8 mouse cellular contexts compared by ENCODE assay signal in genomic region chr8:64848245-64848785, GRCm38 (mm10). TPM values are rescaled to one million over a fixed set of nuclear protein-coding genes. Genes with fewer than 3 reads are reported as not detected.
A peak's percentile ranks its signal among the peaks of the same experiment; 100 is the strongest.
DNase-seq lines count a peak whose midpoint lies in the region; ATAC-seq and TF ChIP-seq lines count a peak whose summit lies in the region.

No protein-coding gene starts in this region.

- DNase-seq in liver, adult 2 months (ENCODE audit: extremely low read depth, low read depth, low spot score), result peak; percentile 65
- no peak for DNase-seq in liver
- no peak for DNase-seq in cerebellum, adult 18-20 months
- no peak for DNase-seq in adrenal gland, postnatal 36 days
- DNase-seq in thymus, postnatal 4 days, result no peak

- no peak overlapping the region for H3K4me3 ChIP-seq in liver, adult 2 months (ENCODE audit: insufficient read depth, low read depth, low read length)
- peak overlapping the region; percentile 79 for H3K4me3 ChIP-seq in embryonic fibroblast, embryonic 13.5 days (ENCODE audit: insufficient read depth, low read length)
- H3K4me3 ChIP-seq in intestine, postnatal 0 days (ENCODE audit: low read depth, low read length), result peak overlapping the region; percentile 88; the same call in 1 of the 2 replicates
- peak overlapping the region; percentile 84 for H3K4me3 ChIP-seq in neural tube, embryonic 13.5 days

- H3K4me2 ChIP-seq in intestine, postnatal 0 days (replicated peaks; ENCODE audit: low read depth), result peak overlapping the region; percentile 98
- peak overlapping the region; percentile 72 for H3K4me2 ChIP-seq in neural tube, embryonic 13.5 days

- 21% methylated on average over 8 of the region's 8 CpGs for WGBS in liver, adult 2 months
- WGBS in intestine, postnatal 0 days, result 23% methylated on average over 8 of the region's 8 CpGs
- WGBS in neural tube, embryonic 13.5 days, result 5% methylated on average over 8 of the region's 8 CpGs

- peaks cover 14% of the 10 kb centered on the region for H3K4me1 ChIP-seq in liver, adult 2 months (ENCODE audit: control insufficient read depth, insufficient read depth, low read length)
- H3K4me1 ChIP-seq in embryonic fibroblast, embryonic 13.5 days (ENCODE audit: control insufficient read depth, insufficient read depth, low read length), result peaks cover 2% of the 10 kb centered on the region
- peaks cover 11% of the 10 kb centered on the region; the same call in 1 of the 2 replicates for H3K4me1 ChIP-seq in intestine, postnatal 0 days (replicated peaks; ENCODE audit: control insufficient read depth, insufficient read depth, low read length)
- H3K4me1 ChIP-seq in neural tube, embryonic 13.5 days (replicated peaks), result peaks cover 50% of the 10 kb centered on the region

- TF ChIP-seq CTCF in liver, adult 2 months (IDR thresholded peaks at IDR 0.05; ENCODE audit: low read depth, low read length), result no peak
- no peak for TF ChIP-seq CTCF in embryonic fibroblast, embryonic 13.5 days (IDR thresholded peaks at IDR 0.05; ENCODE audit: borderline replicate concordance, insufficient read depth, low read length)
- TF ChIP-seq CTCF in intestine, postnatal 0 days (IDR thresholded peaks at IDR 0.05; ENCODE audit: low read depth), result no peak

- no peak overlapping the region for H3K9ac ChIP-seq in liver, adult 2 months (ENCODE audit: low read depth, low read length)
- H3K9ac ChIP-seq in intestine, postnatal 0 days (ENCODE audit: low read depth, low read length), result no peak overlapping the region
- H3K9ac ChIP-seq in neural tube, embryonic 13.5 days, result peak overlapping the region; percentile 93

- no peaks in the 10 kb centered on the region for H3K36me3 ChIP-seq in liver, adult 2 months (ENCODE audit: control insufficient read depth, insufficient read depth, low read length)
- H3K36me3 ChIP-seq in intestine, postnatal 0 days (ENCODE audit: control insufficient read depth, insufficient read depth), result no peaks in the 10 kb centered on the region
- H3K36me3 ChIP-seq in neural tube, embryonic 13.5 days, result no peaks in the 10 kb centered on the region

- peak overlapping the region; percentile 61; the same call in 1 of the 2 replicates for H3K27ac ChIP-seq in liver, adult 2 months (replicated peaks; ENCODE audit: insufficient read depth, low read depth, low read length)
- no peak overlapping the region for H3K27ac ChIP-seq in embryonic fibroblast, embryonic 13.5 days (ENCODE audit: insufficient read depth, low read length)
- H3K27ac ChIP-seq in intestine, postnatal 0 days (ENCODE audit: low read depth, low read length), result no peak overlapping the region
- peak overlapping the region; percentile 94; the same call in 1 of the 2 replicates for H3K27ac ChIP-seq in neural tube, embryonic 13.5 days (replicated peaks)

- H3K27me3 ChIP-seq in liver, adult 2 months (ENCODE audit: control insufficient read depth, insufficient read depth, low read length), result no peaks in the 10 kb centered on the region
- no peaks in the 10 kb centered on the region for H3K27me3 ChIP-seq in intestine, postnatal 0 days (replicated peaks; ENCODE audit: control insufficient read depth, insufficient read depth, low read length)
- H3K27me3 ChIP-seq in neural tube, embryonic 13.5 days, result no peaks in the 10 kb centered on the region

- no peaks in the 10 kb centered on the region for H3K9me3 ChIP-seq in intestine, postnatal 0 days (ENCODE audit: control insufficient read depth)
- no peaks in the 10 kb centered on the region for H3K9me3 ChIP-seq in neural tube, embryonic 13.5 days

- no peak for ATAC-seq in intestine, postnatal 0 days
- no peak for ATAC-seq in neural tube, embryonic 13.5 days (ENCODE audit: low read depth)

- no peak for TF ChIP-seq POLR2A in liver, adult 2 months (IDR thresholded peaks at IDR 0.05; ENCODE audit: extremely low read depth, insufficient read depth, low read length)
- no peak for TF ChIP-seq POLR2A in embryonic fibroblast, embryonic 13.5 days (IDR thresholded peaks at IDR 0.05; ENCODE audit: low read depth, low read length)

- peaks cover 23% of the 10 kb centered on the region; the same call in 1 of the 2 replicates for H3K79me2 ChIP-seq in liver, adult 2 months (ENCODE audit: control insufficient read depth, insufficient read depth, low read length)

RNA-seq across cellular contexts. Expression of gene Klhl2, which starts 1.5 kb away (rescaled TPM):
- 26.5 and 31.0 TPM in 2 replicates for total RNA-seq in liver, adult 2 months (2014; rRNA removed)
- polyA plus RNA-seq in liver, adult 2 months (2012; rRNA removed), result 10.1 and 11.4 TPM in 2 replicates
- polyA plus RNA-seq in embryonic fibroblast, embryonic 13.5 days (2011; ENCODE audit: insufficient read length, low read depth, missing spikeins), result 13.1 and 16.6 TPM in 2 replicates
- polyA plus RNA-seq in intestine, postnatal 0 days (2015; fragmentation: Nextera tagmentation; extraction: Ambion mirVana), result 9.9 and 10.7 TPM in 2 replicates
- polyA plus RNA-seq in neural tube, embryonic 13.5 days (2015; fragmentation: Nextera tagmentation; extraction: Ambion mirVana), result 32.3 and 32.8 TPM in 2 replicates
- 10 to 100 TPM; 63.8 to 79.3 TPM for total RNA-seq in adrenal gland, postnatal 36 days (2021)

Comparison
In these comparisons a context has a peak if more than half of its experiments do, and no peak if none do; other contexts are left out.
1. H3K27ac ChIP-seq: peak in liver, adult 2 months (single experiment) and neural tube, embryonic 13.5 days (single experiment); none in embryonic fibroblast, embryonic 13.5 days (single experiment) and intestine, postnatal 0 days (single experiment).